Mouse (Mus musculus): ENCODE results near the gene Btaf1.

The Btaf1 gene

GRCm38 (mm10) chr19:37025839-37026319 lies 100.0 kb downstream of the Btaf1 start:
- peak; percentile 50 to 54 for DNase-seq

DNA sequence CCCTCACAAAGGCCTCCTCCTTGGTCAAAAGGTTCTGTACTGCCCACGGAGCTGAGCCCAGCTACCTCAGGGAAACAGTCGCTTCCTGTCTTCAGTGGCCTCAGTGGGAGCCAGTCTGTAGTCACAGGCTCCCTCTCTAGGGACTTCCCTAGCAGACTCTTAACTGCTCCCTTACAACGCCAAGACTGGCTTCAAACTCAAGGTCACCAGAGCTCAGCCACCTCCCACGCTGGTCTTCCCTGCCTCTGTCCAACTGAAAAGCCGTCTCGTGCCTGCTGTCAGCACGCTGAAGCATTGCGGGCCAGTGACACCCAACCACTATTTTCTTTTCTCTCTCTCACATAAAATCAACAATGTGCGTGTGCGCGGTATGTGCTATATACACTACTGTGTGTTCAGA lies 100.5 kb downstream of the Btaf1 start:
- DNase-seq = no peak

- no peak for DNase-seq
These were observed 103.9 kb downstream of the Btaf1 start for GRCm38 (mm10) chr19:37029771-37030170.

GRCm38 (mm10) chr19:37031446-37031845 lies 105.6 kb downstream of the Btaf1 start:
- DNase-seq = peak in 1 of 2 experiments; percentile 51

DNA sequence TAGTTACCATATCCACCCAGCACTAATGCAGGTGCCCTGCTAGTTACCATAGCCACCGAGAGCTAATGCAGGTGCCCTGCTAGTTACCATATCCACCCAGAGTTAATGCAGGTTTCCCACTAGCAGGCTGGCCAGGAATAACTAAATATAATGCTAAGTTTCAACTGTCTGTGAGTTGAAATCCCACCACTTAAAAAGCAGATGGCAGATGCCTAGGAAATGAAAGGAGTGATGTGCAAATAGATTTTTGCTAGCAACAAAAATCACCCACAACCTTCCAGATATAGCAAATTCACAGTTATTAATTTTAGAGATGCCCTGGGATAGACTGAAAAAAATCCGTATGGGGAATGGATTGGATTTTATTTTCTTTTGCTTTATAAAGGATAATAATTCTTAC lies 106.5 kb downstream of the Btaf1 start:
- no peak for DNase-seq

DNA sequence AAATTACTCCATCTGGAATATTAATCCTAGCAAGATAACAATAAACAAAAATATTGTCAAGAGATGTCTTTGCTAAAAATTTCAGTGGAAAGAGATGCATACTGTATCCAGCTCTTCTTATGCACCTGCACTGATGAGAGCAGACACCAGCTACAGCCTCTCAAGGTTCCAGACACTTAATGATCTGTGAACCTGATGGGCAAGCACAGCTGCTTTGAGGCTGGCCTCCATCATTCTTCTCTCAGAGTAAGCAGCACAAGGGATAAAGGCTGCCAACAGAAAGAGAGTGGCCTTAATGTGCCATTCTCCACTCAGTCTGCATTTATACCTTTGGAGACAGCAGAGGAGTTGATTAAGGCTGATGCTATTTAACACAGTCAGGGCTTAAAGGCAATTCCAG lies 115.0 kb downstream of the Btaf1 start:
- no peak for DNase-seq

DNA sequence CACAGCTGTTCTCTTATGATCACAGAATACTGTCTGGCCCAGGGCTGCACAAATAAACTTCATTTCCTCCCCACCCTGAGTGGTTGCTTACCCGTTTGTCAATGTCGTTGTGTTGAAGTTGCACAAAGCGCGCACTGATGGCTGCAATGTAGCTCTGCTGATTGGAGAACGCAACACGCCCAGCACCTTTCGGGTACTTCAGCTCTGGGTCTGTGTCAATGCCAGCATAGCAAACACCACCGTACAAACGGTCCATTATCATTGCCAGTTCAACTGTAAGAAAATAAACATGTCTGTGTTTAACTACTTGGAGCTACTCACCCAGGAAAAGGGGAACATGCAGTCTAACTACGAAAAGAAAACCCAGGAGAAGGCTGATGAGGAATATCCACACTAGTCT lies 118.6 kb downstream of the Btaf1 start:
- DNase-seq = no peak

GRCm38 (mm10) chr19:37048507-37048906 lies 122.6 kb downstream of the Btaf1 start:
- no peak for DNase-seq

DNA sequence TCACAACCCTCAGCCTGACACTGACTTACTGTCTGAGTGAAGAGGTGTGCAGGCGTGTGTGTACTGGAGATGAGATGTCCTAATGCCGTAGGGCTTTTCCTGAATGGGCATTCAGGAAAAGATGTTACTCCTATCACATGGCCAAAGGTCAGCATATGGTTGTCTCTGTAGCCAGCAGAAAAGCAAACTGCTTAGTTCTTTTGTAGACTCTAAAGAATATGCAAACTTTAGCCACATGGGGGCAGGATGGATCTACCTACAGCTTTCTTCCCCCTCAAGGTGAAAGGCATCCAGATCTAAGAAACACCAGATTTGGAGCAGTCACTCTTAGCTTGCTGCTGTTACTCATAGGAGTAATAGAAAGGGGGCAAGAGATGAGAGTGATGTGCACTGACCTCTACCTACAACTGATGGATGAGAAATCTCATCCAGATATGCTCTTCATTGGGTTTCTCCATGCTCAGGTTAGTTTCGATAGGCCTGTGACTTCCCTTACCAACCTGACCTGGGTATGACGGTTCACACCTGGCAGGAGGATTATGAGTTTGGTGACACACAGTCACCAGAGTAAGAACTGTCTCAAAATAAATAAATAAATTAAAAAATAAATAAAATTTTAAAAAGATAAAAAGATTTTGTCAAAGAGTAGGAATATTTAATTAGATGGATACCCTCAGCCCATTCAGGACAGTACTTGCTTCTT lies 124.9 kb downstream of the Btaf1 start:
- DNase-seq = peak; percentile 82 to 85

DNA sequence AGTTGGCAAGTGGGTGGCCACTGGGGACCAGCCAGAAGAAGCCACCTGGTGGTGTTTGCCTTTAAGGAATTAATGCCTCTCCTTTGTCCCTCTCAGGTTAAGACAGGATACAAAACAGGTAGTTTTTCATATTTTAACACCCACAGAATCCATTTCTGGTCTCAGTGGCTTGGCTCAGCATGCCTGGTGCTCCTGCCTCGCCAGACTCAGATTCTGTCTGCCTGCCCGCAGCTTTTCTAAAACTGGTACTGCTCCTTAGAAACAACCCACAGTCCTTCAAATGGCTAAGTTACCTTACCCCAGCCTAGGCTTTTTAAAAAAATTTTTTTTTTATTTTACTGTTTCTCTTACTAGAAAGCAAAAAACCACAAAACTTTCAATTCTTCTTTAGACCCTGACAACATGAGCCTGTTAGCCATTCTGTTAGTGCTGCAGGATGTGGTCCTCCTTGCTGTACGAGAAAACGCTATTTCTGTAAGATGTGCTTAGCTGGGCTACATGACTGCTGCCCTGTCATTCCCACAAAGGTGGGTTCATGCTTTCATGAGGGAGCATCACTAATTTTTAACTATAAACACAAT lies 130.2 kb downstream of the Btaf1 start:
- no peak for DNase-seq

DNA sequence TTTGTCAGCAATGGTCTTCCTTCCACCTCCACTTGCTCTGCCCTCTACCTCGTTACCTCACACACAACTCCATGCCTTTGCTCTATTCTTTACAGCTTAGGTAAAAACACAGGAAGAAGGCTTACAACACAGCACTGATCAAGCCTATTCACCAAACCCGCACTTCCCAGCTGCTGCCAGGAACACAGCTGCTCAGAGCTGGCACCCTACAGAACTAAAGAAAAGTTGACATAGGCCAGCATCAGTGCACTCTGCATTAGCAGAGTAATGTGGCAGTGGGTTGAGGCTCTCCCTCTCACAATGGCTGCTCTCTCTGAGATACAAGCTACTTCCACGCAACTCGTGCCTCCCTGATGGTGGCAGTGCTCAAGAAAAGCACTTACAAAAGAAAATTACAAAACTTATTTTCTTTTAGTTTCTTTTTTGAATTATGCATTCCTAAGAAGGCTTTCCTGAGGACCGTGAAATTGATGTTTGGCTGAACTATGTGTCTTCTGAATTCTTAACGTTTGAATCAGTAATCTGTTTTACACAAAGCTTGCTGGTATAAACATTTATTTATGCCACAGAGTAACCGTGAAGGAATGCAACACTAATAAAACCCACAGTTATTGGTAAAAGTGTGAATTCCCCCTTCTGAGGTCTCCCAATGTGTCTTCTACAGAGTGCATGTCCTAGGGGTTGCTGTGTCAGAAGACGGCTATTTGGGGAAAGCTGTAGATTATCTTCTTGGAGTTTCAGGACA lies 131.5 kb downstream of the Btaf1 start:
- DNase-seq = no peak

DNA sequence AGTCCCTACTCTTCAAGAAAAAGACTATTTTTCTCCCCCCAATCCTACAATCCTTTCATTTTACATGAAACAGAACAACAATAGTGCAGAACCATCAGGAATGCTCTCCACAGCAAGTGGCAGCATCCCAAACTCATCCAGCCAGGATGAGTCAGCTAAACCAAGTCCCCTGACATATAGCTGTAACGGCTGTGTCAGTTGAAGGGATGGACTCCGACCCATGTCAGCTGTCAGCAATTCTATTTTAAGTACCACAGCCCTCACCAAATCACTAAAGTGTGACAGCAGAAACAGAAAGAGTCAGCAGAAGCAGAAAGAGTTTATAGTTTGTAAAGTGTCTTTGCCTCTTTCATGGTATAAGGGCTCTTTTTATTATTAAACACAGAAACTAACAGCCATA lies 133.7 kb downstream of the Btaf1 start:
- DNase-seq = peak; percentile 45 to 52

DNA sequence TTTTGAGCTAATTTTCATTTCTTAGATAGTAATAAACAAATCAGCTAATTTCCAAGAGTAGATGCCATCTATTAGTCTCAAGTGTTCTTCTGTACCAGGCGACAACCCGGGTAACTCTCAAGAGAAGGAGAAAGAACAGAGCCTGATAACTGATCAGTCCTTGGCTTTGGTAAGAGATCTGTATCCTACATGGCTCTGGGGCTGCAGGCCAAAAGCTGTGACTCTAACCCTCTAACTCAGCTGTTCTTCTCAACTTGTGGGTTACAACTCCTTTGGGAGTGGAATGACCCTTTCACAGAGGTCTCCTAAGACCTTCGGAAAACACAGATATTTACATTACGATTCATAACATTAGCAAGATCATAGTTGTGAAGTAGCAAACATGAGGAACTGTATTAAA lies 134.2 kb downstream of the Btaf1 start:
- no peak for DNase-seq
